Mouse (Mus musculus) gonadal fat pad, adult 2 months (tissue): ENCODE results near the gene Ankib1. TPM values are rescaled to one million over a fixed set of nuclear protein-coding genes. Genes with fewer than 3 reads are reported as not detected.

Source experiments
- DNase-seq: peaks from one replicate; pipeline ENCODE4 v3.0.0-alpha.2; 2012; ENCODE audit warnings: low read depth
- polyA plus RNA-seq: library from polyadenylated mRNA; depleted of rRNA; stranded (reverse); fragments of >200 nt; gene quantifications from 2 replicates; pipeline ENCODE4 v1.2.3, GENCODE M21; 2012; rRNA removed

Ankib1 gene
- polyA plus RNA-seq, 1 experiment = 9.5 TPM

DNA sequence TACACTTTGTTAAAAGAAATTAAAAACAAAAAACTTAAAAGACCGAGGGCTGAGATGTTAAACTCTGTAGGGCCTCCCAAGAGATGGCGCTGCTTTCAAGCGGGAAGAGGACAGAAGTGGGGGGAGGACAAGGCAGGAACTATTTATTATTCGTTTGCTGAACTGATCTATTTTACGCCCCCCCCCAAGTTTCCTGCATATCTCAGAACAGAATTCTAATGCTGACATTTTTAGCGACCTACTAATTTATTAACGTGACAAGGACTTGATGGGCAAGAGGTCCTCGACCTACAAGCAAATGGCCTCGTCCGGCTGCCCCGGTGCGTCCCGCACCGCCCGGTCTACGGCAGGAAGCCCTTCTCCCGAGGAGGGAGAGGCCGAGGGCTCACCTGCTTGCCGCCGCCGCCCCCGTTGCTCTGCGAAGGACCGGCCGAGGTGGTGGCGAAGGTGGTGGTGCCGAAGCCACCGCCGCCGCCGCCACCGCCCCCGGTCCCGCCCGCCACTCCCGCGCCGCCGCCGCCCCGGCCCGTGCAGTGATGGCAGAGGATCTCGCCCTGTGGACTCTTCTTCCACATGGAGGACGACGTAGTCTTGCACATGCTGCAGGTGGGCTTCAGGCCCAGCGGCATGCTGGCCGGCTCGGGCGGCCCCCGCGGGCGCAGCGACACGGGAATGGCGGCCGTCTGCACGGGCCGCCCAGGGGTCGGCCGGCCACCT lies 155.6 kb downstream of the Ankib1 start:
- peak; percentile 41 for DNase-seq

DNA sequence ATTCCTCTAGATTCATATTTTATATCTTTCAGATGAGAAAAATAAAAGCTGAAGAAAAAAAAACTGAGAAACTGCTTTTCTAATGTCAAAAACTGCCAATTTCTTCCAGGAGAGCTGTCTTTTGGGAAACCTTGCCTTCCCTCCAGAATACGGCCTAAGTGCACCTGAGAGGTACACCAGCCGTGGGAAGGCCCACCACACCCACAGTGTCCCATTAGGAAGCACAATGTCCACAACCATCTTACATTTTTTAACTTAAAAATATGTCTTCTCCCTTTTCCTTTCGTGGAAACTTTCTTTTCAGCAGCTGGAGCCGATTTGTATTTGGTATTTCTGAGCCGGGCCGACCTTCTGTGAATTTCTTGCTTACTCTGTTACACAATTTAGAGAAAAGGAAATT lies 156.2 kb downstream of the Ankib1 start:
- DNase-seq = no peak

DNA sequence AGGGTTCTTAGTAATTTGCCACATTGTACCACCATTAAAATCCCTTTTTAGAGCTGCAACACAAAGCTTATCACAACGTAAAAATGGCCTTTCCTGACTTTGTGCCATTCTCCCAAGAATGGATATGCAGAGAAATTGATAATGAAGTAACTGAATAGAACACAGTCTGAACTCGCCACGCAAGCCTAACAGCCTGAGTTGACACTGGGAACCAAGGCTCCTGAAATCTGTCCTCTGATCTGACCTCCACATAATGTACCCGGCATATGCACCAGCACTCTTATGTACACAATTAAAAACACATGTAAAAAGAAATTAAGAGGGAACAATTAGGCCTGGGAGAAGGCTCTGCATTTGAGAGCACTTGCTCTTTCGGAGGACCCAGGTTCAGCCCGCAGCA lies 157.4 kb downstream of the Ankib1 start:
- no peak for DNase-seq

DNA sequence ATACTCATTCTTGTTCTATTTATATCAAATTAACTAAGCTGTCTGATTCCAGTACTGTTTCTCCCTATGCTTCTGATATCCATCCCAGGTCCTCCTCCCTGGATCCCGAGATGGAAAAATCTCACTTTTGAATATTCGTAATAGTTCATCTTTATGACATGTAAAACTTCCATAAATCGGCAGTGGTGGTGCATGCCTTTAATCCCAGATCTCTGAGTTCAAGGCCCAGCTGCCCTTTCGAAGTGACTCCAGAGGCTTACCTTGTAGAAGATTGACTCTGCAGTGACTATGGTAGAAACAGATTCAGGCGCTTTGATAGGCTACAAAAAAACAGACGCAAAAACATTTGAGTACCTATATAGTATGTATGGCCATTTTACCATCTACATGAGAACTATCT lies 158.1 kb downstream of the Ankib1 start:
- DNase-seq = no peak

Other genes with a start within 250 kb of the Ankib1 start
- gene 1700109H08Rik, start 231.4 kb downstream of the Ankib1 start, polyA plus RNA-seq = 2.5 and 2.7 TPM in 2 replicates
- 14.5 and 15.4 TPM in 2 replicates for gene Pex1, start 206.9 kb downstream of the Ankib1 start, polyA plus RNA-seq
- 8.6 and 10.7 TPM in 2 replicates for gene Rbm48, start 206.3 kb downstream of the Ankib1 start, polyA plus RNA-seq
- gene Tmbim7, start 151.7 kb downstream of the Ankib1 start, polyA plus RNA-seq = 0.24 and 0.67 TPM in 2 replicates
- gene Gatad1, start 145.7 kb downstream of the Ankib1 start, polyA plus RNA-seq = 55.0 and 56.2 TPM in 2 replicates
- 9.7 and 9.9 TPM in 2 replicates for gene Krit1, start 259 bp upstream of the Ankib1 start, polyA plus RNA-seq
- not detected in 2 replicates for gene Lrrd1, start 42.2 kb upstream of the Ankib1 start, polyA plus RNA-seq
- 1.2 and 1.5 TPM in 2 replicates for gene Mterf1a, start 91.0 kb upstream of the Ankib1 start, polyA plus RNA-seq
- 6.8 and 8.7 TPM in 2 replicates for gene Akap9, start 125.1 kb upstream of the Ankib1 start, polyA plus RNA-seq